Mouse (Mus musculus) gastrocnemius, adult 18-20 months (tissue): Measurements from ENCODE around the gene Plet1. TPM values are rescaled to one million over a fixed set of nuclear protein-coding genes. Genes with fewer than 3 reads are reported as not detected.

Experiments used
- DNase-seq: peaks from one replicate; pipeline ENCODE4 v3.0.0; 2021; ENCODE audit warnings: low spot score
- total RNA-seq, 2 experiments: library from RNA; stranded (reverse); gene quantifications; 2 replicates each; pipeline ENCODE4 v1.2.3; 2021

Gene Plet1
- total RNA-seq, 2 experiments from 2014 or later, result not detected

GRCm38 (mm10) chr9:50533791-50534190 is 39.5 kb downstream of the Plet1 start:
- no peak for DNase-seq

DNA sequence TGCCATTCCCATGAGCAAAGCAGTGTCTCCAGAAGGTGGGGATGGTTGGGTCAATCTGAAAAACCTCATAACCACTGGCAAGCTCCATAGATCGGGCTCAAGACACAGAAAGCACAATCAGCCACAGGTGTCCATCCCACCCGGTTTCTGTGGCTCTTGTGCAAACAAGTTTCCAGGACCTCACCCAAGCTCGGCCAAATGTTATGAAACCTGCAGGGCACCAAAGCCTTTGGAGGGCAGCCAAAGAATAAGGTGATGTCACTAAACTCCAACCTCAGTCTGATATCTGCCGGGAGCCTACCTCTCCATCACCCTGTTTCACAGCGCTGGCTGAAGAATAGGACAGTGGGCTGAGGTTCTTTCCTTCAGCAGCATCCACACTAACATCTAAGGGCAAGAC is 41.6 kb downstream of the Plet1 start:
- DNase-seq, result no peak

- DNase-seq, result no peak
Measured at GRCm38 (mm10) chr9:50536603-50537135, 42.3 kb downstream of the Plet1 start.

DNA sequence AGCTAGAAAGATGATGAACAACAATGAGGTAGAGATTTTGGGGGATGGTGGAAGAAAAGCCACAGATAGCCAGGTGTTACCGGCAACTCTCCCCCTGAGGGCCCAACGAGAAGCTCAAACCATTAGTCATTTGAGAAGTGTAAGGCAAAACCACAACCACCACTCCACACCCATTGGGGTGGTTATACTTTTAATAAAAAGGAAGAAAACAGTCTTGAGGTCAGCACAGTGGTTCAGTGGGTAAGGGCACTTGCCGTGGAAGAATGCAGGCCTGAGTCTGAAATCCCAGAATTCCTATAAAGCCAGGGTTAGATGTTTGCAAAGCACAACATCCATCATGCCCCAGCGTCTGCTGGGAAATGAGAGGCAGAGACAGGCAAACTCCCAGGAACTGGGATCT is 43.0 kb downstream of the Plet1 start:
- no peak for DNase-seq

GRCm38 (mm10) chr9:50540170-50540569 is 45.8 kb downstream of the Plet1 start:
- DNase-seq, result no peak

GRCm38 (mm10) chr9:50542401-50542800 is 48.1 kb downstream of the Plet1 start:
- DNase-seq, result no peak

- no peak for DNase-seq
Measured at GRCm38 (mm10) chr9:50547859-50548478, 53.6 kb downstream of the Plet1 start.

DNA sequence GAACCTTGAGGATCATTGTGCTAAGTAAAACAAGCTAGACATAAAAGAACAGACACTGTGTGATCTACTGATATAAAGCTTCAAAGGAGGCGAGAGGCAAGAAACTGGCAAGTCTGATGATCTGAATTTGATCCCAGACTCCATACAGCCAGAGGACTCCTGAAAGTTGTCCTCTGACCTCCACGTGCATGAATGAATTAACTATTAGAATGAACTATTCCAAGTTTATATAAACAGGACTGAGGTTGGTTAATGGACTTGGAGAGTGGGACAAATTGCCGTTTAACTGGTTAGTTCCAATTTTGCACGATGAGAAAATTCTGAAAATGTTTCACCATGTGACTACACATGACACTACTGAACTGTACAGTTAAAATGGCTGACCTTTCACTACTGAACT is 54.6 kb downstream of the Plet1 start:
- DNase-seq, result no peak

DNA sequence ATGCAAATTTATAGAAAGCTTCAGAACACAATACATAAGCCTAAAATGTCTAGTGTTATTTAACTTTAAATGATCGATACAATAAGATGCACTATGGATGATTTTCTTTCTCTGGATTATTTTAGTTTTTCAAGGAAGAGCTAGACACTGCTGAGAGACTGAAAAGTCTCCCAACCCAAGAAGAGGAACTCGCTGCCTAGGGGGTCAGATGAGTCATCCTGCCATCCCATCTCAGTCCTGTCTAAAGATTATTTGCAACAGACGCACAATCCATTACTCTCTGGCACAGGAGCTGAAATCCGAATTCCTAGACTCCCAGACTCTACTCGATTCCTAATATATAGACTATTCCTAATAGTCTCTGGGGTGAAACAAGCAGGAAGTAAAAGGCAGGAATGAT is 57.9 kb downstream of the Plet1 start:
- no peak for DNase-seq

DNA sequence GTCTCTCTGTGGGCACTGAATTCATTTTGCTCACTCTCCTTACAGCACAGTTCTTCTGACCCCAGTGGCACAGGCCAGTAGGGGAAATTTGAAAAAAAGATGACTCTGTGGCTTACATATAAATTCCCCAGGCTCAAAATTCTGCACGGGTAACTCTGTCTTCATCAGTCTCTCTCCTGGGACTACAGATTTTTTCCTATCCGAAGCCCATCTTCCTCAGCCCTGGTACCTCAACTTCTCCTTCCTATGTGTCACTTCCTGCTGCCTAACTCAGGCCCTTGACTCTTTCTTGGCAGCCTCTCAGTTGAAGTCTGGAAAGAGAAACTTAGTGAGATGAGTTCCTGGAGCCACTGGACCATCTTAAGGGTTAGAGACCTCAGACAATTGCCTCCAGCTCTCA is 59.2 kb downstream of the Plet1 start:
- no peak for DNase-seq

- DNase-seq, result peak; percentile 33
Measured at GRCm38 (mm10) chr9:50554241-50555093, 60.1 kb downstream of the Plet1 start, which contains the start of gene Il18. Il18 (plus strand) TSS chr9:50554827.

DNA sequence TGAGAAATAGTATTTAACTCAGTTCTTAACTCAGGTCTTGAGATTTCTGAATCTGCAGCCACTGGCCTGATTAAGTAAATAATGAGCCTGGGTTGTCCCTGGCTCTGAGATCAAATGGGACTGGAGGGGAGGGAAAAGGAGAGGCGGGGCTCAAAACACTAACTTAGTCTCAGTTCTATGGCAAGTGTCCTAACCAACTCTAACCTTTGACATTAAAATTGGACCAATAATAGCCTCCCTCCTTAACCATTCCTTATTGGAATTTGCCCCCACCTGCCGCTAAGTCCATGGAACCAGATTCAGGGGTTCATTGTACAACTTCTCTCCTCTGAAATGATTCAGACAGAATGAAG is 60.7 kb downstream of the Plet1 start, which contains the start of gene Bco2:
Bco2 (minus strand) TSS at position 88 of the 353 bp plus-strand sequence.
- no peak for DNase-seq

Other genes starting within 250 kb of the Plet1 start
- gene Rpl10-ps3, start 149.6 kb upstream of the Plet1 start, total RNA-seq, result 100 to 1,000 TPM; 524 TPM
- gene Pts, start 34.2 kb downstream of the Plet1 start, total RNA-seq, result 10 to 100 TPM; 11.0 to 12.2 TPM
- gene Il18, start 60.3 kb downstream of the Plet1 start, total RNA-seq, result 1 to 10 TPM; 1.0 to 2.0 TPM
- gene Bco2, start 60.7 kb downstream of the Plet1 start, total RNA-seq, result under 1 TPM; 0.27 to 0.55 TPM
- not detected for gene Tex12, start 66.8 kb downstream of the Plet1 start, total RNA-seq
- gene Sdhd, start 109.3 kb downstream of the Plet1 start, total RNA-seq, result 100 to 1,000 TPM; 300 to 329 TPM
- 100 to 1,000 TPM; 223 to 226 TPM for gene Timm8b, start 109.4 kb downstream of the Plet1 start, total RNA-seq
- gene Pih1d2, start 122.8 kb downstream of the Plet1 start, total RNA-seq, result under 1 TPM; 0.18 to 0.38 TPM
- 10 to 100 TPM; 11.1 to 11.6 TPM for gene Nkapd1, start 122.9 kb downstream of the Plet1 start, total RNA-seq
- 100 to 1,000 TPM; 175 to 192 TPM for gene Dlat, start 165.3 kb downstream of the Plet1 start, total RNA-seq
- 1 to 10 TPM; 2.1 to 4.7 TPM for gene Dixdc1, start 245.0 kb downstream of the Plet1 start, total RNA-seq